Mouse (Mus musculus): Measurements from ENCODE around the gene Ispd. TPM values are rescaled to one million over a fixed set of nuclear protein-coding genes. Genes with fewer than 3 reads are reported as not detected.

Ispd gene
- polyA plus RNA-seq, 1 experiment from 2014 or later = 9.9 TPM

DNA sequence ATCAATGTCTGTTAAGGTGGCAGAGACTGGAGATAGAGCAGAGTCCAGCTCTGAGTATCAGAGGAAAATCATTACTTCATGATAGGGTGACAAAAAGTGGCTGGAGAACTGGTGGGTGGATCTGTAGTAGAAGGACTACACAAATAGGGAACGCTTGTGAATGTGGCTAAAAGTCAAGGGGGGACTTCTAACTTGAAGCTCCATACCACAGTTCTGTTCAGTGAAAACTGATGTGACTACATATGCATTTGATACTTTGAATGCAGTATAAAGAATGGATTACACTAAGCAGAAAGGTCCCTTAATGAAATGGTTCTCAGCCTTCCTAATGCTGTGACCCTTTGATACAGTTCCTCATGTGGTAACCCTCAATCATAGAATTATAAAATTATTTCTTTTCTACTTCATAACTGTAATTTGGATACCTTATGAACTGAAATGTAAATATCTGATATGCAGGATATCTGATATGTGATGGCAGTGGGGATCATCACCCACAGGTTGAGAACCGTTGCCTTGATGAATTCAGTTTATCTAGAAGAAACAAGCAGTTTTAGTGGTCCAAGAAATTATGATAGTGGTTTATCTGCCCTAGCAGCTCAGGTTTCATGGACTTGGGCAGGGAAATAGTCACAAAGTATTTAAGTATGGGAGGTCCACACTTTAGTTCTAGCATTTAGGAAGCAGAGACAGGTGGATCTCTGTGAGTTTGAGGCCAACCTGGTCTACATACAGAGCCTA, 152.1 kb downstream of the Ispd start:
- Histone ChIP-seq H3K9me3 (no peaks in the 10 kb centered on the region), H3K4me3 (no peak overlapping the region), H3K36me3 (no peaks in the 10 kb centered on the region), H3K27ac (no peak overlapping the region), H3K27me3 (ENCODE audit: insufficient read depth, poor library complexity, severe bottlenecking) (no peaks in the 10 kb centered on the region), H3K4me1 (no peaks in the 10 kb centered on the region)
- WGBS = 78% methylated on average over 2 of the region's 2 CpGs
- DNase-seq (ENCODE audit: low spot score) = no peak

DNA sequence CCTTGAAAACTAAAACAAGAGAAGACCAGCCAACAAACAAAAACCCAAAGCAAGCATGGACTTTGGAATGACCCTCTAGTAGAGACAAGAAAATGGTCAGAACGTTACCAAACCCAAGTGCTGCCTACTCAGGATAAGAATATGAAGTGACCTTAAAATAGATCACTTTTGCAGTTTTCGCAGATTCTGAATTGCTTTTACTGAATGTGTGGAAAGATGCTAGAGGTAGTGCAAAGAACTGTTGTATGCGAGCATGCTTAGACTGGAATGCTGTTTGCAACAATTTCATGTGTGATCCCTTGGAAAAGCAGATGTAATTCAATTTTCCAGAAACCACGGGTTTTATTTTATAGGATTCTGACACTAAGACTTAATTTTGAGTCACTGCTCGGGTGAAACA, 153.3 kb downstream of the Ispd start:
- Histone ChIP-seq H3K27me3 (ENCODE audit: insufficient read depth, poor library complexity, severe bottlenecking) (no peaks in the 10 kb centered on the region), H3K36me3 (no peaks in the 10 kb centered on the region), H3K4me3 (no peak overlapping the region), H3K9me3 (no peaks in the 10 kb centered on the region), H3K4me1 (no peaks in the 10 kb centered on the region), H3K27ac (no peak overlapping the region)
- WGBS = 82% methylated on average over 5 of the region's 5 CpGs
- DNase-seq (ENCODE audit: low spot score) = no peak

DNA sequence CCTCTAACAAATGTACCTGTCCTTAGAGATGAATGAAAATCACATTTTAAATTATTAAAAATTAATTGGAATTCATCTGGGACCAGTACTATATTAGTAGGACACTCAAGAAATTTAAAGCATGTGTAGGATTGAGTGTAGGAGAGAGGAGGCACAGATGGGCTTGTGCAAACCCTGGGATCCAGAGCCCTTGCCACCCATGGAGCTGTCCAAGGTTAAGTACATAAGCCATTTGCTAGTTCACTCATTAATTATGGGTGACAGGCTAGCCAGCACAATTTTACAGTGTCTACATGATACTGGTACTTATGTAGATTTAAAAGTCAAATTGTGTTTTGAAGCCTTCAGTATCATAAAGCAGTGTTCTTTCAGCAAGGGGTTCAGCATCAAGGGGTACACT, 164.1 kb downstream of the Ispd start:
- H3K4me3 ChIP-seq = no peak overlapping the region
- H3K36me3 ChIP-seq = no peaks in the 10 kb centered on the region
- no peaks in the 10 kb centered on the region for H3K4me1 ChIP-seq
- no peak for DNase-seq (ENCODE audit: low spot score)
- no peak overlapping the region for H3K27ac ChIP-seq
- H3K9me3 ChIP-seq = no peaks in the 10 kb centered on the region
- no peaks in the 10 kb centered on the region for H3K27me3 ChIP-seq (ENCODE audit: insufficient read depth, poor library complexity, severe bottlenecking)

DNA sequence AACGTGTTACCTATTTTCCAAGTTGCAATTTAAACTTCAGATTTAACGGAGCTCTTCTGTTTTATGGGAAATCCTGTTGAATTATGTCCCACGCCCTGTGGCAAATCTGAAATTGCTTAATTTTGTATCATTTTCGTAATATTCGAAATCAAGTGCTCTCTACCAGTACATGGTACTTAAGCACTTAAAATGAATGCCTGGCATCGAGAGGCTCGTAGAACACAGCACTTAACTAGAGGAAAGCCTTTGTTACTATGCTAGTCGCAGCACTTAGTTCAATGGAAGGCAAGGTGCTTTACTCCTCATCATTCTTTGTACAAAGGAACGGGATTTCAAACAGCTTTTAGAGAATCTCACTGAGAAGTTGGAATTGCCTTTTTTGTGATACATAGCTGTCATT, 168.2 kb downstream of the Ispd start:
- no peaks in the 10 kb centered on the region for H3K9me3 ChIP-seq
- DNase-seq (ENCODE audit: low spot score) = no peak
- no peaks in the 10 kb centered on the region for H3K27me3 ChIP-seq (ENCODE audit: insufficient read depth, poor library complexity, severe bottlenecking)
- no peaks in the 10 kb centered on the region for H3K36me3 ChIP-seq
- no peak overlapping the region for H3K4me3 ChIP-seq
- no peaks in the 10 kb centered on the region for H3K4me1 ChIP-seq
- no peak overlapping the region for H3K27ac ChIP-seq
- WGBS = 88% methylated on average over 9 of the region's 9 CpGs

DNA sequence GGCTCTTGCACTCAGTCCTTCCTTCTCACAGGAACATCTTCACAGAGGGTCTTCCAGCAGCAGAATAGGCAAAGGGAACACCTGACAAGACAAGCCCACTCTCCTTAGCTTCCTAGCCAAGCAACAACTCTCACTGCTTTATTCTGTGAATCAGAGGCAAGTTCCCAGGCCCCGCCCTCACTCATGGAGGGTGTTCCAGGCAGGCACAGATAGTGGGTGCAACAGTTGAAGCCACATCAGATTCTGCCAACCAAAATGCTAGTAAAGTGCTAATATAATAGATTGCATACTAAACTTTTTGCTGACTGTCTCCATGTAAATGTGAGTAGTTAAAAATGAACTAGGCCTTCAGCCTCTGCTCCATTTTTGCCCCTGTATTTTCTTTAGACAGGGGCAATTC, 173.4 kb downstream of the Ispd start:
- Histone ChIP-seq H3K4me1 (no peaks in the 10 kb centered on the region), H3K9me3 (no peaks in the 10 kb centered on the region), H3K4me3 (no peak overlapping the region), H3K36me3 (no peaks in the 10 kb centered on the region), H3K27me3 (ENCODE audit: insufficient read depth, poor library complexity, severe bottlenecking) (no peaks in the 10 kb centered on the region), H3K27ac (no peak overlapping the region)
- WGBS = 82% methylated on average over 1 of the region's 1 CpGs
- no peak for DNase-seq (ENCODE audit: low spot score)

DNA sequence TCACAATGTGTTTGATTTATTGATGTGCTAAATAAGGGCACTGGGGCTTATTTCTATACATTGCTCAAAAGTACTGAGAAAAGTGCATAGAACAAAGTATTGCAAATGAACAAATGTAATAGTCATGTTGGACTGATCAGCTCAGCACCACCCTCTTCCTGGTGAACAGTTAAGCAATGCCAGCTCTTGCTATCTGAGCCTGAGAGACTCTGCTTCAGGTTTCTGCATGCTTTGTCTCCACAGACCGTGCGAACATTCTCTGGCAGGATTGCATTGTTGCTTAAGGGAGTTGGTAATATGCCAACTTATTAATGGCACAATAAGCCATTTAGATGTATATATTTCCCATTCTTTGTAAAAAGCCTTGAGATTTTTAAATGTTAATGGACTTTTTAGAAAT, 182.9 kb downstream of the Ispd start:
- no peak overlapping the region for H3K4me3 ChIP-seq
- no peaks in the 10 kb centered on the region for H3K9me3 ChIP-seq
- no peak for DNase-seq (ENCODE audit: low spot score)
- H3K27ac ChIP-seq = no peak overlapping the region
- H3K4me1 ChIP-seq = no peaks in the 10 kb centered on the region
- no peaks in the 10 kb centered on the region for H3K27me3 ChIP-seq (ENCODE audit: insufficient read depth, poor library complexity, severe bottlenecking)
- H3K36me3 ChIP-seq = no peaks in the 10 kb centered on the region
- WGBS = 80% methylated on average over 2 of the region's 2 CpGs

DNA sequence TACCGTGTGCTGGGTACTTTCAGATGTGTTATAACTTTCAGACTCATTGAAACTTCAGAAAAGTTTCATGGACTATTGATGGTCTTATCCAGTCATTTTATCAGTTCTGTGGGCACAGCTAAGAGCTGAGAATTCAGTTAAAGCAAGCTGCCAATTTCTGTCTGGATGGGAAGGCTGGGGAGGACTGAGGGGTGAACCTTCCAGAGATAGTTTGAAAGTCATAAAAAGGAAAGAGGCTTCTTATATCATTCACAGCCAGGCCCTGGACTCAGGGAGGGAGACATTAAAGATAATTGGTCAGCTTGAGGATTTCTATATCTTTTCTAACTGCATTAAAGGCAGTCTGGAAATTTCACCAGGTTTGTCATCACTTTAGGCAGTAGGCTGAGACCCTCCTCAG, 185.7 kb downstream of the Ispd start:
- Histone ChIP-seq H3K27me3 (ENCODE audit: insufficient read depth, poor library complexity, severe bottlenecking) (no peaks in the 10 kb centered on the region), H3K9me3 (no peaks in the 10 kb centered on the region), H3K4me1 (no peaks in the 10 kb centered on the region), H3K27ac (no peak overlapping the region), H3K4me3 (no peak overlapping the region), H3K36me3 (no peaks in the 10 kb centered on the region)
- DNase-seq (ENCODE audit: low spot score) = no peak
- WGBS = 89% methylated on average over 1 of the region's 1 CpGs

DNA sequence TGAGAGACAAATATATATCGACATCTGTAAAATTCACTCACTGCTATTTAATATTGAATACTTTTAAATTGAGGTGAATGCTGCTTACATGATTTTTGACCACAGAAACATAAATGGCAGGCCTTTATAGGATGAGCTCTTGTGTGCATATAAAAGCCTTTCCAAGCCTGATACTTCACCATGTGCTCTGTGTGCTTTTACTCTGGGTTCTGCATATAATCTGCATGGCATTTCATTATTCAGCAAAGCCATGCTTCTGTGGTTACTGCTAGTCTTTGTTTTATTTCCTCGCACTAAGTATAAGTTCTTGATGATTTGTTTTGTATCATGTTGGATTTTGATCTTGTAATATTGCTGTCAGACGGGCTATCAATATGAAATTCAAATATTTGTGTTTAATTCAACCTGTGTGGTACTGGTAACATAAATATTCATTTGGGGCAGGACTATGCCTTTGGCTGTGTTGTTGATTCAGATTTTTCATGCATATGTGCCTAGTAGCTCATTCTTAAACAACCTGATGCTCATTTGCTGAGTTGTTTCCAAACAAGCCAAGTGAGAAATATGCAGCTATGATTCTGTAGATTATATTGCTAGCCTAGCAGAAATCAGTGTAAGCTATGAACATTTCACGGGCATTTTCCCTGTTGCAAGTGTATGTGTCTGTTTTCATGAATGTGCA, 189.3 kb downstream of the Ispd start:
- DNase-seq (ENCODE audit: low spot score) = no peak
- WGBS = 83% methylated on average over 4 of the region's 4 CpGs
- no peak overlapping the region for H3K4me3 ChIP-seq
- H3K27ac ChIP-seq = no peak overlapping the region
- H3K9me3 ChIP-seq = no peaks in the 10 kb centered on the region
- H3K27me3 ChIP-seq (ENCODE audit: insufficient read depth, poor library complexity, severe bottlenecking) = no peaks in the 10 kb centered on the region
- H3K36me3 ChIP-seq = no peaks in the 10 kb centered on the region
- no peaks in the 10 kb centered on the region for H3K4me1 ChIP-seq

DNA sequence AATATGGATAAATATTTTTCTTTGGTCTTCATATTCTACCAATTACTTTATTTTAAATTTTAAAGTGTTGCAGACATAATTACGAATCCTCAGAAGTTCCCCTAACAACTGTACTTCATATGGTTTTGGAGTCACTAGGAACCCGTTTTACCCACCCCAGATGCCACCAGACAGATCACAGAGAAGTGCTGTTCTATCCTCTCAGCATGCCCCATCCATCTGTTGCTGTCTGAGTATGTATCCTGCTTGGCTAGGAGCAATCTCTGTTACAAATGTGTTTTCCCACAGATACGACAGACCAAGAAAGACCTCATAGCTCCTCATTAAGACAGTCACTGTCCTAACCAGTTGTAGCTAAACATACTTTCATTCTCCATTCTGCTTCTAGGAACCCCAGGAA, 203.6 kb downstream of the Ispd start:
- no peaks in the 10 kb centered on the region for H3K4me1 ChIP-seq
- WGBS = 65% methylated on average over 3 of the region's 3 CpGs
- no peak for DNase-seq (ENCODE audit: low spot score)

DNA sequence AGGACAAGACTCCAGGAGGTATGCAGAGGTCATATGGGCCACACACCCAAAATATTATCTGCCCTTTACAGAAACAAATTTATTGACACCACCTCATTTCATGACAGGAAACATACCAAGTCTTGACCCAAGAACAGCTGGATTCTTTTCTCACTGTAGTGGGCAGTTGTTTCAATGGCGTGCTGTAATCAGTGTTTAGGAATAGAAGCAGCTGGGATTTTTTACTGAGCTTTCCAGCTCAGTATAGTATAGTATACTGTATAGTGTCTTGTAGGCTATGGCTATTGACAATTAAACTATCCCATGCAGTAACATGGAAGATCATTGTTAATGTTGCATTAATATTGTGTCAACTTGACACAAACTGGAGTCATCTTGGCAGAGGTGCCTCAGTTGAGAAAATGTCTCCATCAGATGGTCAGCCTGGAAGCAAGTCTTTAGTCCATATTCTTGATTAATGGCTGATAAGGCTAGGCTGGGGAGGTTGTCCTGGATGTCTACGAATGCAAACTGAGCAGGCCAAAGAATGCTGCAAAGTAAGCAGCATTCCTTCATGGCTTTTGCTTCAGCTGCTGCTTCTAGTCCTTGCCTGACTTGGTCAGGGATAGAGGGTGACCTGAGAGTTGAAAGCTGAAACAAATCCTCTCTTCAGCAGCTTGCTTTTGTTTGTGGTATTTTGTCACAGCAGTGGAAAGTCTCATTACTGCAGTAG, 216.4 kb downstream of the Ispd start:
- 71% methylated on average over 2 of the region's 2 CpGs for WGBS
- H3K36me3 ChIP-seq = no peaks in the 10 kb centered on the region
- H3K27me3 ChIP-seq (ENCODE audit: insufficient read depth, poor library complexity, severe bottlenecking) = no peaks in the 10 kb centered on the region
- no peaks in the 10 kb centered on the region for H3K4me1 ChIP-seq
- no peak for DNase-seq (ENCODE audit: low spot score)
- no peak overlapping the region for H3K27ac ChIP-seq
- no peaks in the 10 kb centered on the region for H3K9me3 ChIP-seq
- H3K4me3 ChIP-seq = no peak overlapping the region

More for the DNA sequence above, 203.6 kb downstream of the Ispd start:
- Histone ChIP-seq H3K27ac (no peak overlapping the region), H3K36me3 (no peaks in the 10 kb centered on the region), H3K4me3 (no peak overlapping the region), H3K9me3 (no peaks in the 10 kb centered on the region), H3K27me3 (ENCODE audit: insufficient read depth, poor library complexity, severe bottlenecking) (no peaks in the 10 kb centered on the region)

DNA sequence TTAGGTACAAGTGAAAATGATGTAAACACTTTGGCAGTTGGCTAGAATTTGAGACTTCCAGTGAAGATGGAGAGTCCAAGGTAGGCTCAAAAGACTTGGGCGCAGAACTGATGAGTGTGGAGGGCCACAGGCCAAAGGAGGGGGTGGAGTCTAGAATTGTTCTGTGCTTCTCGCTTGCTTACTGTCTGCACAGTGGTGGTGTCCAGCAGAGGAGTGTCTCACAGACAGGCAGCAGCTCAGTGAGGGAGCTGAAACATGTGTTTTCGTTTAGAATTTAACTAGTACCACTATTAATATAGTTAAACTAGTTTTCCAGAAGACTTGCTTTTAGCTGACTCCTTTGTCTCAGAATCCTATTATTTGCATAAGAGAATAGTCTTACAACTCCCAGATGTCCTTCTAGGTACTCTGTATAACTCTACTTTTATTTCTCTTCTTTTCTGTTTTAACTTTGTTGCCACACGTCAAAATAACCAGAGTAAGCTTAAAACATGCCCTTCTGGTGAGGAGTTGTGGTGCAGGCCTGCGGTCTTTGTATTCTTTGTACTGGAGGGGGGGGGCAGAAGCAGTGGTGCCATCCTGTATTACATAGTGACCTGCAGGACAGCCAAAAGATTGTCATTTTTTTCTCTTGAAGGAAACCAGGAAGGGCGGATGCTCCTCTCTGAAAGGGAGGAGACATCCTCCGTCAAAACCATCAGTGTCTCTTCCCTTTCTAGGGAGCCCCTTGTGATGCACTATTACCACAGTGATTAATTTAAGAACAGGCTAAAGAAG, 240.9 kb downstream of the Ispd start:
- Histone ChIP-seq H3K27me3 (ENCODE audit: insufficient read depth, poor library complexity, severe bottlenecking) (no peaks in the 10 kb centered on the region), H3K9me3 (no peaks in the 10 kb centered on the region), H3K4me1 (no peaks in the 10 kb centered on the region), H3K4me3 (no peak overlapping the region), H3K27ac (no peak overlapping the region), H3K36me3 (no peaks in the 10 kb centered on the region)
- WGBS = 78% methylated on average over 7 of the region's 7 CpGs
- DNase-seq (ENCODE audit: low spot score) = no peak

DNA sequence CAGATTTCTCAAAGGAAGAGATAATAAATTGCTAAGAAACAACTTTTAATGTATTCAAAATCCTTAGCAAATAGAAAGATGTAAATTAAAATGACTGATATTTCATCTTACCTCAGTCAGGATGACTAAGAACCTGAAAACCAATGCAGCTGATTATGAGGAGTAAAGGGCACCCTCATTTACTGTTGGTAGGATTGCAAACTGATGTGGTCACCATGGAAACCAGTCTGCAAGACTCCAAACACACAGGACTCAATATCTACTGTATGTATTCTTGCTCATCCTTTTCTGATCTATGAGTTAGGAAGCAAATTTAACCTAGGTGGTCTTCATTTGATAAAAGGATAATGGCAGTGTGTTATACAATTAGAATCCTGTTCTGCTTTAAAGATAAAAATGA, 246.0 kb downstream of the Ispd start:
- no peak overlapping the region for H3K4me3 ChIP-seq
- no peaks in the 10 kb centered on the region for H3K27me3 ChIP-seq (ENCODE audit: insufficient read depth, poor library complexity, severe bottlenecking)
- no peaks in the 10 kb centered on the region for H3K36me3 ChIP-seq
- no peak overlapping the region for H3K27ac ChIP-seq
- no peaks in the 10 kb centered on the region for H3K4me1 ChIP-seq
- no peak for DNase-seq (ENCODE audit: low spot score)
- no peaks in the 10 kb centered on the region for H3K9me3 ChIP-seq

DNA sequence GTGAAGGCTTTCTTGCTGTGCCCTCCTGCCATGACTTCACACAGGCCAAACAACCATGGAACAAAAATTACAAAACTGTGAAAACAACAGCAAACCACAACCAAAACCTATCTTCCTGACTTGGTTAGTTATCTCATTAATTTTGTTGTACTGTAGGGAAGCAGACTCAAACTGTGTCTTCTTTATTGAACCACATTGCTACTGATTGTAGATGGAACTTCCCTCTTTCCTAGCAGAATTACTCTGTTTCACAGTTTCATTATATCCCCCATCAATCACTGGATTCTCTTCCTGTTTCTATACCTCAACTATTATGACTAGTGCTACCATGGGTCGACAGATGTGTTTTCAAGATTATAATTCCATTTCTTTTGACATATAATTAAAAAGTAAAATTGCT, 251.2 kb downstream of the Ispd start:
- WGBS = 81% methylated on average over 1 of the region's 1 CpGs
- no peak for DNase-seq (ENCODE audit: low spot score)
- Histone ChIP-seq H3K36me3 (no peaks in the 10 kb centered on the region), H3K4me1 (no peaks in the 10 kb centered on the region), H3K4me3 (no peak overlapping the region), H3K27me3 (ENCODE audit: insufficient read depth, poor library complexity, severe bottlenecking) (no peaks in the 10 kb centered on the region), H3K9me3 (no peaks in the 10 kb centered on the region), H3K27ac (no peak overlapping the region)
